Mouse (Mus musculus): Measurements from ENCODE around the gene Frem2.
A peak's percentile ranks its signal among the peaks of the same experiment; 100 is the strongest.

Frem2 gene

DNA sequence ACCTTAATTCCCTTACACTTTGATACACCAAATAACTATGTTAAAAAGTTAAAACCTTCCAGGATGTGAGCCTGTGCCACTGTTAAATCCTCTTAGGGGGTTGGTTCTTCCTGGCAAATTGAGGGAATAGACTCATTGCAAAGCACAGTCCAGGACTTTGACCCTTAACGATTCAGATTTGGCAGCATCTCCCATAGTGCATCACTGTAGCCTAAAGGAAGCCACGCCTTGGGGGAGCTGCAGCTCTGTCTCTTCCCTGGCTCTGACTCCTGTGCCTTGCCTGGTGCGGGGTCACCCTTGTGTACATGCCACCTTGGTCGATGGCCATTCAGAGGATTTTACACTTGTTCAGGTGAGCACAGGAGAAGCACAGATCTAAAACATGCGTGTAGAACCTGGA is 187.5 kb downstream of the Frem2 start:
- DNase-seq (ENCODE audit: low read depth, low spot score) = no peak

DNA sequence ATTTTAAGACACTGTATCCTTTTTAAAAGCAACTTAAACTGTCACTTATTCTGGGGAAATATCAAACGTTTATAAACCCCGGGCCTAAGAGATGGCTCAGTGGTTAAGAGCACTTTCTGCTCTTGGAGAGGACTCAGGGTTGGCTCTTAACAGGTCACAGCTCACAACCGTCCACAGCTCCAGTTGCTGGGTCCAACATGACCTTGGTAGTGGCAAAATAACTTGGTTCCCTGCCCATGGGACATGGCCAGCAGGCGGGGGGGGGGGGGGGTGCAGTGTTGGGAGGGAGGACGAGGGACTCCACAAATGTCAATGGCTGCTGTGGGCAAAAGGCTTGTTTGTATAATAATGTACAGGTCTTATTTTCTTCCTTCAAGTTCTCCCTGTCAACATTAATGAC is 189.8 kb downstream of the Frem2 start:
- no peak for DNase-seq (ENCODE audit: low read depth, low spot score)

DNA sequence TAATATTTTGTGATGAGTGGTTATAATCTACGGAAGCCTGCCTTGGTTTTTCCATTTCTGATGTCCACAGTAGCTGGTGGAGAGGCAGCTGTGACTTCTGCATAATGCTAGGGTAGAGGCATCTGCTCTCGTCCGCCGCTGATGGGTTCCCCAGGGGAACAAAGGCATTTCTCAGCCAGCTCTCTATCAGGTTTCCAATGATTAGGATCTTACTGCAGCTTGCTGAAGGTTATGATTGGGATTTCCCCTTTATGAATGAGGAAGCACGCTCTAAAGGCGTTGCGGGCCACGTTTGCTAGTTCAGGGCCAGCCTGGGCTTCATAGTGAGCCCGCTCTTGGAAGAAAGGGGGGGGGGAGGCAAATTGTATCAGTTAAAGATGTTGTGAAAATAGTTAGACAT is 190.7 kb downstream of the Frem2 start:
- DNase-seq (ENCODE audit: low read depth, low spot score) = no peak

DNA sequence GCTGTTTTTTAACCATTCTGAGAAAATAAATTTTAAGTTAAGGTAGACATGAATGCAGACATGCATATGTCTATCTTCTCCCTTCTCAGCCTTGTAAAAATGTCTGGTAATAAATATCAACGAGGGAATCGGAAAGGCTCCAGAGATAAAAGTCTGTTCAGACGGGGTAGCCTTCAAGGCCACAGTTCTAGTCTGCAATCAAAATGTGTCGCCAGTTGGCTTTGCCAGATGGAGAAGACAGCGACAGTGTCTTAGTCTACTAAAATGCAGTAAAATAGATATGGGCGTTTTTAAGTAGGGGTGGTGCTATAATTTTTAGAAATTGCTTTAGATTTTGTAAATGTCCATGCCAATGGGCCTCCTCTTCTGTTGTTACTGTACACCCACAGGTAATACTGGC is 191.8 kb downstream of the Frem2 start:
- DNase-seq (ENCODE audit: low read depth, low spot score) = no peak

DNA sequence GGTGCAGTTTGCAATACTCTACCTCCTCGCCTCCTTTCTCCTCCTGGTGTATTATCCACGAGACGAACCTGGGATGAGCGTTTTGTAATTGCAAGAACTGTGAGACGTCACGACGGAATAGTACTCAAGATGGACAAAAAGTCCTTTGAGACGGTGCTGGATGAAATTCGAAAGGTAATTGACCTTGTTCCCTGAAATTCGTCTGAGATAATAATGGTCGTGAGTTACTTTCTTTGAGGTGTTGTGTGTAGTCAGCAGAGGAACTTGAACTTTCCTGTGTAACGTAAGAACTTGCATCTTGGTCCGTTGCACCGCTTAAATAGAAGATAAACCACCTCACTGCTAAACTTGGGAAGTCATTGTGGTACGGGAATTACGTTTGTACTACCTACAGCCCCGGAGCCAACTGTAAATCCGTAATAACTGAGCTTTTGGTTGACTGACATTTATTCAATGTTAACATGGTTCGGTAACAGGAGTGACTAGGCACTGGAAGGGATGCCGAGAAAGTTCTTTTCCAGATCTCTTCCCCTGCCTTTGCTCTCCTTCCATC is 192.9 kb downstream of the Frem2 start:
- peak; percentile 36 for DNase-seq (ENCODE audit: low read depth, low spot score)
